Mouse (Mus musculus) liver, adult 2 months (tissue): ENCODE results near the gene St3gal2. TPM values are rescaled to one million over a fixed set of nuclear protein-coding genes. Genes with fewer than 3 reads are reported as not detected.

ENCODE experiments used
- DNase-seq: peaks from one replicate; pipeline ENCODE4 v3.0.0-alpha.2; 2011; ENCODE audit warnings: low read depth, low spot score; ENCODE audit errors: extremely low read depth
- H3K27ac ChIP-seq: fragments of 200-500 bp; replicated peaks from 2 replicates; pipeline ENCODE4 v1.5.1; 2012; ENCODE audit warnings: low read depth, mild to moderate bottlenecking, control low read depth, inconsistent platforms, low read length; ENCODE audit not compliant: insufficient read depth
- H3K27me3 ChIP-seq: fragments of 200-500 bp; 2 replicates; pipeline ENCODE4 v1.6.1; 2012; ENCODE audit warnings: mild to moderate bottlenecking, moderate library complexity, low read length, inconsistent platforms; ENCODE audit not compliant: control insufficient read depth, insufficient read depth
- H3K36me3 ChIP-seq: fragments of 200-500 bp; 2 replicates; pipeline ENCODE4 v1.6.1; 2012; ENCODE audit warnings: low read length, inconsistent platforms; ENCODE audit not compliant: control insufficient read depth, insufficient read depth
- H3K4me1 ChIP-seq: fragments of 200-500 bp; 2 replicates; pipeline ENCODE4 v1.6.1; 2011; ENCODE audit warnings: low read length; ENCODE audit not compliant: control insufficient read depth, insufficient read depth
- H3K4me3 ChIP-seq: fragments of 200-500 bp; 2 replicates; pipeline ENCODE4 v1.5.1; 2011; ENCODE audit warnings: low read depth, mild to moderate bottlenecking, control low read depth, low read length, moderate library complexity; ENCODE audit not compliant: insufficient read depth
- H3K79me2 ChIP-seq: fragments of 200-500 bp; 2 replicates; pipeline ENCODE4 v1.6.1; 2012; ENCODE audit warnings: inconsistent platforms, mild to moderate bottlenecking, low read length, moderate library complexity; ENCODE audit not compliant: control insufficient read depth, insufficient read depth
- H3K9ac ChIP-seq: fragments of 200-500 bp; 2 replicates; pipeline ENCODE4 v1.6.1; 2012; ENCODE audit warnings: low read depth, mild to moderate bottlenecking, control low read depth, inconsistent platforms, low read length
- CTCF ChIP-seq: fragments of 200-500 bp; IDR thresholded peaks from 2 replicates; pipeline ENCODE4 v1.5.1; 2011; ENCODE audit warnings: low read depth, low read length, control low read depth
- POLR2A ChIP-seq: fragments of 200-500 bp; IDR thresholded peaks from 2 replicates; pipeline ENCODE4 v1.6.1; 2011; ENCODE audit warnings: low read length, control low read depth; ENCODE audit not compliant: insufficient read depth; ENCODE audit errors: extremely low read depth
- WGBS: fragments of 180-500 bp; shearing (Covaris S2); methylation state at CpG from one replicate; pipeline ENCODE4 v1.1.7; 2018; 5-methylcytosine and 5-hydroxymethylcytosine counted together
- polyA plus RNA-seq: library from polyadenylated mRNA; depleted of rRNA; stranded (reverse); fragments of >200 nt; gene quantifications from 2 replicates; pipeline ENCODE4 v1.2.3, GENCODE M21; 2012
- total RNA-seq: library from RNA; depleted of rRNA; stranded (reverse); fragments of >200 nt; gene quantifications from 2 replicates; pipeline ENCODE4 v1.2.3, GENCODE M21; 2014

The St3gal2 gene
- total and polyA plus RNA-seq, 2 experiments, result 0.83 to 1.5 TPM

DNA sequence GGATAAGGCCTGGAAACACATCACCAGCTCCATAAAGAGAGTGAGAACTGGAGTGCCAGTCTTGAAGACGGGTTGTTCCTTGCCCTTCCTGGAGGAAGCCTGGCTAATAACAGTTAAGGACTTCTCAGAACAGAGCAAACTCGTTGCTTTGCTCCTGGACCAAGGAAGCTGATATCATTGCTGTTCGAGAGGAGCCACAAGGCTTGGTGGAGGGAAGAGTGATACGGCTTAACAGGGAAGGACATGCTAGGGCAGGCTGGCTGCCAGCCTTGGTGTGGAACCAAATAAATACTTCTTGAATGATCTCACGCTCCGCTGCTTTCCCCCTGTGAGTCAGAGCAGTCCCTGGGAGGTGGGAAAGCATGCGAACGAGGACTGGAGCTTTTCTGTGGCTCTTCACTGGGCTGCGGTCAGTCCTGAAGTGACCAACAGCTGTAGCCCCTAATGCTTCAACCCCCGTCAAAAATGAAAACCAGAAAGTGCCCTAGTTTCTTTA, 21.8 kb downstream of the St3gal2 start:
- Histone ChIP-seq H3K79me2 (no peaks in the 10 kb centered on the region), H3K4me1 (0 out of 2 replicates have a peak, but pooled peaks cover 2% of the 10 kb centered on the region), H3K36me3 (no peaks in the 10 kb centered on the region), H3K4me3 (no peak overlapping the region), H3K27ac (no peak overlapping the region; the same call in 1 of the 2 replicates), H3K9ac (no peak overlapping the region), H3K27me3 (no peaks in the 10 kb centered on the region)
- TF ChIP-seq CTCF (no peak), POLR2A (no peak)
- WGBS, result 84% methylated on average over 10 of the region's 10 CpGs
- peak; percentile 25 for DNase-seq

DNA sequence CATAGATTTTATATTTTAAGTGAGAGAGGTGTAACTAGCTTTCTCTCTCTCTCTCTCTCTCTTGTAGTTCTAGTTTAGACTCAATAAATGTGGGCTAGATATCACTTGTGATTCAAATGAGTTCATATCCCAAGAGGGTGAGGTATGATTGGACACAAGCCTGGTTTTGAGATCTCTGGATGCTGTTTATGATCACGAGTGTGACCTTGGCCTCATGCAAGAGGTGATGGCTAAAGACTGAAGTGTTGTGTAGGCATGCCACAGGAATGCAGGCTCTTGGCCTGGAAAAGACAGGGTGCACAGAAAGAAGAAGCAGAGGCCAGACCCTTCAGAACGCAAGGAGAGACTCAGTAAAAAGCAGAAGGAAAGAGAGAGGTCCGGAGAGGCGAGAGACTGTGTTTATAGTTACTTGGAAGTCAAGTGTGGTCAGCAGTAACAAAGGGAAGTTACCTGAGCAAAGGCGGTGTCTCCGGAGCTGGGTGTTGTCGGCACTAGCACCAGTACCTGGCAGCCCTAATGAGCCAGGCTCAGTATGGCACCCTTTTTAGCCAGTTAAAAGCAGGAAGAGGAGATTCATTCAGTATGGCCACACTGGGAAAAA, 24.7 kb downstream of the St3gal2 start:
- H3K4me3 ChIP-seq, result no peak overlapping the region
- H3K4me1 ChIP-seq, result 0 out of 2 replicates have a peak, but pooled peaks cover 2% of the 10 kb centered on the region
- TF ChIP-seq CTCF, result no peak
- H3K27ac ChIP-seq, result no peak overlapping the region
- WGBS, result 80% methylated on average over 7 of the region's 7 CpGs
- no peak for DNase-seq
- no peak overlapping the region for H3K9ac ChIP-seq
- no peaks in the 10 kb centered on the region for H3K27me3 ChIP-seq
- no peaks in the 10 kb centered on the region for H3K79me2 ChIP-seq
- no peaks in the 10 kb centered on the region for H3K36me3 ChIP-seq

DNA sequence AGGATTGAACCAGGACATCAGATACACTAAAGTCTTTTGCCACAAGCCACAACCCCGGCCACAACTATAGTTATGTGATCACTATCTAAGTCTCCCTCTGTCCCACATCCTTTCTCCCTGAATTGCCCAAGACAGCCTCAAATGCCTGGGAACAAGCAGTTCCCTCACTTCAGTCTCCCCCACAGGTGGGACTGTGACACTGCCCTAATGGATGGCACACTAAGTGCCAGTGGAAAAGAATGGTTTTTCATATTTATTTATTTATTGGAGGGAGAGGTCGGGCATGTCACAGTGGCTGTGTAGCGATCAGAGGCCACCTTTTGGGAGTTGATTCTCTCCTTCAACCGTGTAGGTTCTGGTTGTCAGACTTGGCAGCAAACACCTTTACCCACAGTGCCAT, 26.0 kb downstream of the St3gal2 start:
- Histone ChIP-seq H3K4me3 (no peak overlapping the region), H3K27me3 (no peaks in the 10 kb centered on the region), H3K36me3 (no peaks in the 10 kb centered on the region), H3K79me2 (no peaks in the 10 kb centered on the region), H3K9ac (no peak overlapping the region), H3K4me1 (0 out of 2 replicates have a peak, but pooled peaks cover 2% of the 10 kb centered on the region), H3K27ac (no peak overlapping the region)
- WGBS, result 57% methylated on average over 4 of the region's 4 CpGs
- no peak for DNase-seq
- no peak for TF ChIP-seq CTCF
- TF ChIP-seq POLR2A, result no peak

DNA sequence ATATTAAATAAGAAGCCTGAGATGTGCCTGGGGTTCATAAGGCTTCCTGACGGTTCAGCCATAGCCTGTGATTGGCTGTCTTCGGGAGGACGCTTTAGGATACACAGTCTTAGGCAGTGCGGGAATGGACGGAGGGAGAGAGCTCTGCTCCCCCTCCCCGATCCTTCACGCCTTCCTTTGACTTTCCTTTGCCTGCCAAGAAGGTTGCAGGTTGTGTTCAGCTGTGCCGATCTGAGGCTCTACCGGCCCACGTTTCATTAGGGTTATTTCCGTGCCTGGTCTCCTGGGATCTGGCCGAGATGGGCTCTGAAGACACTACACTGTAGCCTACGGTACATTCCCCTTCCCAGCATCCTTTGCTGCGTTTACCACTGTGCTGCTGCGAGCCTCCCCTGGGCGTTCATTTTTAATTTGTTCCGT, 30.4 kb downstream of the St3gal2 start:
- Histone ChIP-seq H3K27ac (no peak overlapping the region), H3K9ac (no peak overlapping the region), H3K36me3 (no peaks in the 10 kb centered on the region), H3K27me3 (no peaks in the 10 kb centered on the region), H3K4me1 (no peaks in the 10 kb centered on the region), H3K4me3 (no peak overlapping the region), H3K79me2 (no peaks in the 10 kb centered on the region)
- no peak for TF ChIP-seq POLR2A
- TF ChIP-seq CTCF, result no peak
- WGBS, result 81% methylated on average over 17 of the region's 17 CpGs
- no peak for DNase-seq

DNA sequence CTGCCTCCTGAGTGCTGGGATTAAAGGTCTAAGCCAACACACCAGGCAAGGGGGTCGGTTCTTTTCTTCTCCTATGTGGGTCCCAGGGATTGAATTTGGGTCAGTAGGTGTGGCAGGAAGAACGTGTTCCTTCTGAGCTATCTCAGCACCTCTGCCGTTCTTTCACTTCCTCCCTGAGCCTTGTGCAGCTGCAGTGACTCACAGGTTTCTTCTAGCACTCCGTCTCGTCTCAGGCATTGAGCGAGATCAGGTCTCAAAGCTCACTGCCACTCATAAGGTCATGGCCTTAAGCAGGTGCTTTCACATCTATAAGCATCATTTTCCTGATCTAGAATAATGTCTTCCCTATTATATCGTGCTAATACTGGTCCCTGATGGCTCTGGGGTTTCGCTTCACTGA, 35.1 kb downstream of the St3gal2 start:
- Histone ChIP-seq H3K9ac (no peak overlapping the region), H3K27me3 (no peaks in the 10 kb centered on the region), H3K27ac (no peak overlapping the region), H3K4me1 (no peaks in the 10 kb centered on the region), H3K79me2 (no peaks in the 10 kb centered on the region), H3K36me3 (no peaks in the 10 kb centered on the region), H3K4me3 (no peak overlapping the region)
- no peak for DNase-seq
- TF ChIP-seq CTCF, result no peak
- no peak for TF ChIP-seq POLR2A
- WGBS, result 83% methylated on average over 8 of the region's 8 CpGs
